Mouse (Mus musculus) layer of hippocampus, postnatal 10 days (tissue): ENCODE measurements around the gene Foxe3. TPM values are rescaled to one million over a fixed set of nuclear protein-coding genes. Genes with fewer than 3 reads are reported as not detected.
A peak's percentile ranks its signal among the peaks of the same experiment; 100 is the strongest.

ENCODE experiments used
- DNase-seq, 2 experiments: peaks; one replicate each; pipeline ENCODE4 v3.0.0; 2021; ENCODE audit warnings: low spot score in 2 of 2
- total RNA-seq, 2 experiments: library from RNA; stranded (reverse); gene quantifications; 2 replicates each; pipeline ENCODE4 v1.2.3; 2021

The Foxe3 gene
- total RNA-seq, 2 experiments from 2014 or later: not detected

DNA sequence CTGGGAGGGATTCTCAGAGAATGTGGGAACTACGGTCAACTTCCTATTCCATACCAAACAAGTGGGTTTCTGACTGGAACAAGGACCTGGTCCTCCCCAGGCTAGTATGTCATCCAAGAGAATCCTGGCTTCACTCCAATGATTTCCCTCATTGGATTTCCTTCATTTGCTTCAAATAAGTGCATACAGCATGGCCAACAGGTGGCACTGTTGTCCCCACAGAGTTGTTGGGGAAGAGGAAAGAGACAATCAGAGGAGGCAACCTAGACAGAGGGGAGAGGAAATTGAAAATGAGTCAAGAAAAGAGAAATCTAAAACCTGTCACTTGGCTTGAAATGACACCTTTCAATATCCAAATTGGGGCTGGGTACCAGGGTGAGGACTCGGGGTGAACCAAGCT, 8.7 kb downstream of the Foxe3 start:
- DNase-seq: peak; percentile 33 to 48

DNA sequence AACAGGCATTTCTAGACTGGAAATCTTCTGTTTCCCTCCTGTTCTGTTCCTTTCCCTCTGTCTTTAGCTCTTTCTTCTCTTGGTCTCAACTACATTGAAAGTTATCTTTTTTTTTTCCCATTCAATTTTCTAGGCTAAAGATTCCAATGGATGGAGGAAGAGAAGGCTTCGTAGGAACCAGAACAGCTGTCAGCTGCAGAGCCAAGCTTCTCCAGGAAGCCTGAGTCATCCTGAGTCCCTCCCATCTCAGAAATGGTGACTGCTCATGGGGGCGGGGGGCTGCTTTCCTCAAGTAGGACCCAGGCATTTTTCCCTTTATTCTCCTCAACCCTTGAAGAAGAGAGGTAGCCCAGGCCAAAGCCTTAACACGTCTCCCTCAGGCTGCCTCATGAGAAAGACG, 9.8 kb downstream of the Foxe3 start:
- DNase-seq: no peak

DNA sequence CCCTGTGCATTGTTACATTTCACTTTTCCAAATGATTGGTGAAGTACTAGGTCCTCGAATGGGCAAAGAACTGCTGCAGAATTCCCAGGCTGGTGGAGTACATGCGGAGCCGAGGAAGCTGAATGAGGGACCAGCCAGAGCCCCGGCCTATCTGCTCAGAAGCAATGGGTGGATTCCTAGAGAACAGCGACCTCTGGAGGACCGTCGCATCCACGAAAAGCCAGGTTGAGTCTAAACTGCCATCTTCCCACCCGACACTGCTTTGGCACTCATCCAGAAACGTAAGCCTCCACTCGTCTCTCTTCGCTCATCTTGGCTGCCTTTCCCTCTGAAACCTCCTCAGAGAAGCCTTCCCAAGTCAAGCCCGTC, 12.2 kb downstream of the Foxe3 start:
- peak; percentile 67 to 69 for DNase-seq

DNA sequence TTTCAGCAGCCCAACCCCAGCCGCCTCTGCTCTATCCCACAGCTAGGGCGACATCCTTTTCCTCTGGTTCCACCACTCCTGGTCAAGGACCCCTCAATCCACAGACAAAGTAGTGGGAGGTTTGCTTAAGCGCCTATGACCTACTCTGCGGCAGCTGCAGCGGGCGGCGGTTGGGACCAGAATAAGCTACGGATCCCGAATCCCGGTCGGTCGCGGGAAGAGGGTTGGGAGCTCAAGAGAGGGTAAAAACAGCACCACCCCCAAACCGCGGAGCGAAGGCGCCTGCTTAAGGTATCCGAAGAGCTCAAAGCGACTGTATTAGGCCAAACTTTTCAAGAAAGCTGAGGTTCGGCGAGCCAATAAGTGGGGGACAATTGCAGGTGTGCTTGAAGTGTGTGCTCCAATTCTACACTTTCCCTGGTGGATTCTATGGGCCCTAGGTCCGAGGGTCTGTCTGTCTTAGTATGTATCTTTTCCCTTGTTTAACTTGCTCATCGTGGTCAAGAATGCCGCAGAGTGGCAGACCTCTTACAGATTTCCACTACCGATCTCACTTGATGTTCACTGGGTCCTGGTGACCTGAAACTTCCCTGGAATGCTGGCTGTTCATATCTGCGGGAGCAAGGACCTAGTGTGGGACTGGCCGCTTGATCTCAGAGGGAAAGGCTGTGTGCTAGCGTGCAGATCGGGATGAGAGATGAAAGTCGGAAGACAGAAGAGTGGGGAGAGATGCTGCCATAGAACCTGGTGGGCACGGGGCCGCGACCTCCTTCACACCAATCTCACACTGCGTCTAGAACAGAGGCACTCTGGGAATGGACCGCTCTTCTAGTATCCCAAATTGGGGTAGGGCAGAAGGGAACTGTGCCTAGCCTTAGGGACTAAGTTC, 12.9 kb downstream of the Foxe3 start:
- no peak for DNase-seq

DNA sequence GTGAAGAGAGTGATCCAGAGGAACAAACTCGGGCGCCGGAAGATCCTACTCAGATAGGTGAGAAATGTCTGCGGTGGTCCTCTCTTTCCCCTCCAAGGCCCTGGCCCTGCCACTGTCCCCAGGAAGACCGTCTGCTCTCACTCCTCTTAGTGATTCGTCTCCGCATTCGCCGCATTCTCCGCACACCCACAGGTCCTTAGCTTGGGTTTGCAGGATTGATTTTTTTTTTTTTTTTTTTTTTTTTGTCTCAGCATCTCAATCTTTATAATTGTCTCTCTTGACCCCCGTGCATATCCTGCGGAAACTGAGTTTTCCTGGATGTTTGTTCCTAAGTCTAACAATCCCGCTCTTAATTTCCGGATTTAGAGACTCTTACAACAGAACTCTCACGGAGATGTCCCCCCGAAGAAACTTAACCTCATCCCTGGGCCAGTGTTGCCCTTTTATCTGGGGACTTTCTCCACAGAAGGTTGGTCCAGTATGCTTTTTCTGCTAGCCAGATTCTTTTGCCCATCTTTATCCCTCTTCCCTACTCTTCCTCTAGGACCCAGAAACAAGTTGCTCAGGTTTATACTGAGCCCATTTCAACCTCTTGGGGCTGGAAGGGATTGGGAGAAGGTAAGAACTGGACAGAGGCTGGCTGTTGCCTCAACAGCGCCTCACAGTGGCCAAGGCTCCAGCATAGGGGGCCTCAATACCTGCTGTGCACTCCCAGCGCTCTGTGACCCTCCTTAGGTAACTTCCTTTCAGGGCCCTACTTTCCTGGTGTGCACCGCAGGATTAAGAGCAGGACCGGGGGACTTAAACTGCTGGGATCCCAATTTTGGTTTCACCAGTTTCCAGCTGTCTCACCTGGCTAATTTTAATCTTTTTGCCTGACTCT, 16.0 kb downstream of the Foxe3 start:
- DNase-seq: peak in 1 of 2 experiments; percentile 17

DNA sequence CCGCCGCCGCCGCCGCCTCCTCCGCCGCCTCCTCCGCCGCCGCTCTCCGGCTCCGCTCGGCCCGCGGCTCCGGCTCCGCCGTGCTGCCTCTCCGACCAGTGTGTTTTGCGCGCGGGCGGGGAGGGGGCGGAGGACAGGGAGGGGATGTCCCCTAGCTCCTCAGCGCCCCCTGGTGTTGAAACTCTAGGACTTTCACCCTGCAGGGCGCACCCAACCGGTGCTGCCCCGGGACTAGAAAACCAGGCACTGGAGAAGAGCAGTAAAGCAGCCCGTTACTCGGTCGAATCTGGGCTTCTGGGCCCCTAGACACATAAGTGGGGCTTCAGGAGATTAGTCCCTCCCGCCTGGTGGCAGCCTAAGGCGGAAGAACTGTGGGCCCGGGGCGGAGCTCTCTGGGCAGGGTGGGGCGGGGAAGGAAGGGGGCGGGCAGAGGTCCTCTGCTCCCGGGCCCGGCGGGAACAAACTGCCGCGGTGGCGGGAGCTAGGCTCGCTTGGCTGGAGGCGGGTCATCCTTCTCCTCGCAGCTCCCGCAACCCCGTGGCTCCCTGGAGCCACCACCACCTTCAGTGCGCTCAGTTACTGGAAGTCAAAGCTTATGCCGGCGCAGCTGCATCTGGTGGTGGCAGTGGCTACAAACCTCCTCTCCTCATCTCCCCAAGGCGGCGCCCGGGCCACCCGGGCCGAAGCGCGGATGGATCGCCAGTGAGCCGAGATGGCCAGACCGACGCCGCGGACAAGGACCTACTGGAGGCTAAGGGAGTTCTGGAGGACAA, 16.8 kb downstream of the Foxe3 start, which contains the start of gene Foxd2:
Foxd2 (minus strand) TSS at position 45 of the 773 bp plus-strand sequence.
- DNase-seq: peak; percentile 86

DNA sequence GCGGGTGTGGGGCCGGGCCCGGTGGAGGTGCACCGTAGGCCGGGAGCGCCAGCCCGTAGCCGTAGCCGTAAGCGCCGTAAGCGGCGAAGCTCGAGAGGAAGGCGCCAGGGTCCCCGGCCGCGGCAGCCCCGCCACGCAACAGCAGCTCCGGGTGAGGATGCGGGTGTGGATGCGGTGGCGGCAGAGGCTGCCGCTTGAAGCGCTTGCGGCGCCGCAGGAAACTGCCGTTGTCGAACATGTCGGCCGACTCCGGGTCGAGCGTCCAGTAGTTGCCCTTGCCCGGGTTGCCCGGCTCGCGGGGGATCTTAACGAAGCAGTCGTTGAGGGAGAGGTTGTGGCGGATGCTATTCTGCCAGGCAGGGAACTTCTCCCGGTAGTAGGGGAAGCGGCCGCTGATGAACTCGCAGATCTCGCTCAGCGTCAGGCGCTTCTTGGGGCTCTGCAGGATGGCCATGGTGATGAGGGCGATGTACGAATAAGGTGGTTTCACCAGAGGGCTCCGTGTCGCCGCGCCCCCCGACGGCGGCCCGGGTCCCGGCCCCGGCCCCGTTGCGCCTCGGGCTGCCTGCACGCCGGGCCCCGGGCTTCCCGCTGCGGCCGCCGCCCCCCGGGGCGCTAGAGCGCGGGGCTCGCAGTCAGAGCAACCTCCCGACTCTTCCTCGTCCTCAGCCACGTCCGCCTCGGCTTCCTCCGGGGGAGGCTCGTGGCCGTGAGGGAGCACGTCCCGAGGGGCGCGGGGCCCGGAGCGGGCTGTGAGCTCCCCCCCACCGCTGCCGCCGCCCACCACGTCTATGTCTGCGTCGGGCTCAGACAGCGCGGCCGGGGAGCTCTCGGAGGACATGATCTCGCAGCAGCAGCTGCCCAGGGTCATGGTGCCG, 17.6 kb downstream of the Foxe3 start:
- peak; percentile 16 to 42 for DNase-seq

DNA sequence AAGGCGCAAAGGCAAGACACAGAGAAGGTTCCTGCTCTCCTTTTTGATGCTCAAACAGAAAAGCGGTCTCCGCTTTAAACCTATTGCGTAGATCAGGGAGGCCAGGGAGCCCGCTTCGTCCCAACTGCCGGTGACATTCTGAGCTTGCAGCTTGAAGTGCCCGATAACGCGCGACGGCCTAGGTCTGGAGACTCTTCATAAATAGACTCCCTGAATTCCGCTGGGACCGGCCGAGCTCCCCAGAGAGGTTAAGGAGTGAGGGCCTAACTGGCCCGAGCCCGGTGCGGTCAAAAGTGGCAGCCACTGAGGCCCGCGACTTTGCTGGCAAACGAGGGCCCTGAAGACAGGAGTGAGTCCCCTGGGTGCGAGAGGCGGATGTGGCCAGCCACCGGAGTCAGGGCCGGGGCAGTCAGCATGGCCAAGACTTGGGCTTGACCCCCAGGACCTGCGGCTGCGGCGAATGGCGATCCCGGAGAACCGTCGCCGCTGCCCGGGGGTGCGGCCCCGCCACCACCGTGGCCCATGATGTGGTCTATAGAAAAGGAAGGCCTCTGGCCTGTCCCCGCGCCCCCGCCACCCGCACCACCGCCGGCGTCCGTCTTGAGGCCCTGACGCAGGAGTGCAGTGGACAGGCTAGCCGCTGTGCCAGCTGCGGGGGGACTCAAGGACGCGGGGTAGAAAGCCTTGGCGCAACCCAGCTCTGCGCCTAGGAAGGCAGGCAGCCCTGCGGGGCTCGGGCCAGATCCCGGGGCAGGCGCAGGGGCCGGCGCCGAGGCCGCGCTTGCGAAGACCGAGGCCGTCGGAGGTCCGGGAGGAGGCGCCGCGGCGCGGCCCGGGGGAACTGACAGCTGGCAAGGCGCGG, 18.5 kb downstream of the Foxe3 start:
- DNase-seq: no peak

DNA sequence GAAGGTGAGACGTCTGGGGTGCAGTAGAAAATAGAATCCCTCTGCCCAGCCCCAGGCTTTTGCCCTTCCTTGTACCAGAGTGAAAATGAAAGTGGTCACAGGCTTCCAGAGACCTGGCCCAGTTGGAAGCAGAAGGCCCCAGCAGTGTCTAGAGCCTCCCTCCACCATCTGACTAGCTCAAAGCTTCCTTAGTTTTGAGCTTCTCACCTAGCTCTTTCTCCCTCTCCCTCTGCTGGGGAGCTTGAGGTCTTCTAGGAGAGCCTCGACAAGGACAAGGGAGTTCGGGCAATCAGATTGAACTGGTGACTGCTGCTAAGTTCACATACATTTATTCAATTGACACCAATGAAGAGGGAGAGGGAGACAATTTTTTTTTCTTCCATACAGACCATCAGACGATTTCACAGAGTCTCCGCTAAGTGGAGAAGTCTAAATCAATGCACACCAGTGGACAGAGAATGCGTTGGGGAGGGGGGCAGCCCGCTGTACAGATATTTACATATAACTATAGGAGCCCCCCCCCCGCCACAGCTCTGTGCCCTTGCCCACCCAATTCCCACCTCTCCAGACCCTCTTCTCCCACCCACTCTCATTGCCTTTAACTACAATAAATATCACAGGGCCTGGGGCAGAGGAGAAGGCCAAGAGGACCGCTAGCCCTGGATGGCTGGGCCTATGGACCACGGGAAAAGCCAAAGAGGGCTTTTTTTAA, 19.7 kb downstream of the Foxe3 start:
- no peak for DNase-seq

DNA sequence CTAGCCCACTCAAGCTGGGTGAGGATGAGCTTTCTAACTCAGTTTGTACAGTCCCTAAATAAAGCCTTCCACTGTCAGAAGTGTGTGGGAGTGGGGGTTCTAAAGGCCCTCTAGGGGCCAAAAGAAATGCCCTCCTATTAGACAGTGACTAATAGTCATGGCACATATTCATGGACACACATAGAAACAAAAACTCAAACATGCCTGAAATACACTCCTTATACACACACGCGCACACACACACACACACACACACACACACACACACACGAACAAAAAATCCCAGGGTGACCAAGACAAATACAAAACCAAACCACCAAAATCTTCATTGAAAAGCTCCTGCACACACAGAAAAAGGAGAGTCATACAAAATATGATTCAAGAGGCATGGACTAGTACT, 20.3 kb downstream of the Foxe3 start:
- DNase-seq: no peak

DNA sequence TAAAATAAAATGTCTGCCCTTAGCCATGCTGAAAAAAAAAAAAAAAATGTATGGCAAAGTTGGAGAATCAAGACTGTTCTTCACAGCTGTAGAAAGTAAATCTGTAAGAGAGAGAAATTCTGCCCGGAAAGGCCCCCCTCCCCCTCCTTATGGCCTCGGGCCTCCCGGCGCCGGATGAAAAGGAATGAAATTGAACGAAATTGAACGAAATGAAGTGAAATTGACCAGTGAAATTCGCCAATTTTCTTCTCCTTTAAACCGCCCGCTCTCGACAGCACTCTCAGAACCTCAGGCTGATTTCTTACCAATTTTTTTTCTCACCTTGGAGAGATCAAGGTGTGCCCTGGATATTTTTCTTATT, 22.4 kb downstream of the Foxe3 start:
- DNase-seq: no peak

DNA sequence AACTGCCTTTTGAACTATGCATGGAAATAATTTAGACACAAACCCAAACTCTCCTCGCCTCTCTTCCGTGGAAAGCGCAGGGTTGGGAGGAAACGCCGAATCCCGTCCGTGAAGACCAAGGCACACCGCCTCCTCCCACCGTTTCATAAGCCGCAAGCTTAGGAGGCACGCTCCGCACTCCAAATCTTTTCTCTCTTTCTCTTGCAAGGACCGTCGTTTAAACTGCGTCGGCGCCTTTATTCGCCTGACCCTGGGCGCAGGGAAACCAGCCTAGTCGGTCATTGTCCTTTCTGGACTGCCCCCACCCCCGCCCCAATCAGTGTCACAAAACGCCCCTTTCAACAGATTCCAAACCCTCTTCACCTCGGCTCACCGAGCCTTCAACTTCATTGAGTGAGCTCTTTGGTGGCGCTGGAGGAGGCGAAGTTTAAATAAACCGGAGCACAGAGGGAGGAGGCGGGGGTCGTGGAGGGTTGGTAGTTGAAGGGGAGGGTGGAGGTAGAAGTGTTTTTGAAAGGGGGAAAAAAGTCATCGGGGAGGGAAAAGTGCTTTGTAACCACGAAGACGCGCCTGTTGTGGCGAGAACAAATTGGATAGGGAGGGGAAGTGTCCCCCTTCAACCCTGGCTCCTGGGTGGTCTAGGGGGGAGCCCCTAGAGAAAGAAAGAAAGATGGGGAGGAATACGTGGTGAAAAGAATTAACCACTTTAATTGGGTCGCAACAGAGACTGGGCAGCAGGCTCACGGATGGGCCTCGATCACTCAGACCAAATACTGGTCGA, 23.0 kb downstream of the Foxe3 start:
- no peak for DNase-seq

DNA sequence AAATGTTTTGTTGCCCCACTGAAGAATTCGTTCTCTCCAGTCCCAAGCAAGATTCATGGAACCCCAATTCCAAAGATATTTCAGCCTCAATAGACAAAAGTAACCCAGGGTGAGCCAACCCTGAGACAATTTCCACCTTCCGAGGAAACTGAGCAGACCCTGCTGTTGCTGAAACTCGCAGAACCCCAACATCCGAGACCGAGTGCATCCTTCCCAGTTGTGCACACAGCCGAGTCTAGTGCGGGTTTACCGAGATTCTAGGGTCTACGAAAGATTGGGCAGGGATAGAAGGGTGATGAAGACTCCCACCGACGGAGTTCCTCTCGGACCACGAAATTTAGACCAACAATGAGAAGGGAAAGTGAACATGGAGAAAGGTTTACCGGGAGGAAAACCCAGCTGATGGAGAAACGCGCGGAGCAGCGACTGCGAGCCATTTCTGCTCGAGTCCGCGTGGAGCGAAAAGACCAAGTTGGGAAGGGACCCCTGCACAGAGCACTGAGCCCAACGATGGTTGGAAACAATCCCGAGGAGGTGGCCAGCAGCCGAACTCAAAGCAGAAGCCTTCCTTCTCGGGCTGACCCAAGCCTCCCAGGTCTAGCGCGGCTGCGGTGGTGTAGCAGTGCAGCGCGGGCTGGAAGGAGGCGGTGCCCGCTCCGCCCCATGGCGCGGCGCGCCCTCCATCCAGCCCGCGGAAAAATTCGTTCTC, 24.0 kb downstream of the Foxe3 start:
- DNase-seq: peak in 1 of 2 experiments; percentile 15

DNA sequence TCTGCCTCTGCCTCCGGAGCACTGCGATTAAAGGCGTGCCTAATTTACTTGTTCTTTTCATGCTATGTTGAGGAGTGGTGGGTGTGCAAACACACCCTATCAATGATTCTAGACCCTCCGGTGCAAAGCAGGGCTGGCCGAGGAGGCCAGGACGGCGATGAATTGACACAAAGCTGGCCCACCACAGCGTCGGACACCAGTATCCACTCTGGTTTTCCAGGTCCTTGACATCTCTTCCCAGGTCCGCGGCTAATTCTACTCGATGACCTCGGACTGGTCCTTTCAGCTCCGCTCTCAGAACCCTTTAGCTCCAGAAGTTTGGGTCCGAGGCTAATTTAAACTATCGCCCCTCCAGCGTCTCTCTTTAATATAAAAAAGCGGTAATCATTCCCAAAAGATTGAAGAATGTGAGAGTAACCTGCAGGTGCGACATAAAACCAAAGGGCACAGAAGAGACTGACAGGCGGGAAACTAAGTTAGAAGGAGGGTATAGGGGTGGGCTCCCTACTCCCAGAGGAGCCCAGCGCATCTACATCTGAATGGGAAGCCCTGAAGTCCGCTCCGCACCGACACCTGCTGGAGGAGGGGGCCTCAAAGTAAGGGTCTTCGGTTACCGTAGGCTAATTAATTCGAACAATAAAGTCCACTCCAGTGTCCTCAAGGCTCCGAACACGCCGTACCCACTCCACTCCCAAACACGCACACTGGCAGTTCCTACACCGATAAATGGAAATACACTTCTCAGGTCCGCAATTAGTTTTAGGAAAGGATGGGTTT, 24.8 kb downstream of the Foxe3 start:
- DNase-seq: no peak

DNA sequence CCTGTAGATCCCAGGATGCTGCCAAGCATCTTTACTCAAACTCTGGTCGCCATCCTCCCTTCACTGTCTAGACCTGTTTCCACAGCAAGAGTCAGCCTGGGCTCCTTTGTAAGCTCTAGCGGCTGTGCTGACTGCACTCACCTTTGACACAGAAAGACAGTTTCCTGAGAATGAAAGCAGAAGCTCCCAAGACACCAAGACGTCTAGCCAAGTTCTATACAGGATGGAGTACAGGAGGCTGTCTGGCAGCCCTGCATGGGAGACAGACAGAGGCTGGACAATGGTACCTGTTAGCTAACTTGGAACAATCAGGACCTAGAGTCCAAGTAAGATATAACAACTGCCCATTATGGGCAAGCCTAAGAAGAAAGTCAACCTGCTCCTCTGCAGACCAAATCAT, 25.9 kb downstream of the Foxe3 start:
- DNase-seq: no peak

DNA sequence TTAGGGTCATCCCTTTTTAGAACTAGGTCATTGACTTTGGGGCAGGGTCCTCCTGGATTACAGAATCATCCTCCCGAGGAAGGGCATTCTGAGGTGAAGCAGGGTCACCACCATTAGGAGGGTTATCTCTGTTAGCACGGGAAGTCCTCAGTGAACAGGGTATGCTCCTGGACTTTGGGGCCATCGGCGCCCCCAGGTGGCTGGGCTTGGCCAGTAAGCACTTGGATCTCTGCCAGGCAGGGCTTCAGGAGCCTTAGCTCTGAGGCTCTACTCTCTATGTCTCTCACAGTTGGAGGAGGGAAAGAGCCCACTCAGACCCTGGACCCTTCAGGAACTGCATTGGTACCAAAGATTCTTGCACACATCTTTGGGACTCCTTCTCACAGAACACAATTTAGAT, 28.0 kb downstream of the Foxe3 start:
- peak; percentile 14 to 44 for DNase-seq

DNA sequence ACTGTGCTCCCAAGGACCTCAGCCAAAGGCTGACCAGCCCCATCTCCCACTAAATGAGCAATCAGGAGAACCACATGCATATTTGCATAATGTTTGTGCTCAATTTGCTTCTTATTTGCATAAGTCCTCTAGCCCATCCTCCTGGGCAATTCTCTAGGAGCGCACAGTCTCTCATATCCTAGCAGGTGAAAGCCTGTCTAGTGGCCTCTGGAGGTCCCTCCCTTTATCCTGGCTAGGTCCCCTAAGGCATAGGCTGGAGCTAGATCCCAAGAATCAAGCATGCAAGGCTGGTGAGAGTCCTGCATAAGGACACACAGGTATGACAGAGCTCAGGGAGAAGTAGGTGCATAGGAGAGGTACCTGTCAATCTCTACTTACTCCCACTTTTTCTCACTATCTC, 43.6 kb downstream of the Foxe3 start:
- DNase-seq: no peak
